Comparison of ENCODE assay signal across 20 mouse cellular contexts in the genomic region with DNA sequence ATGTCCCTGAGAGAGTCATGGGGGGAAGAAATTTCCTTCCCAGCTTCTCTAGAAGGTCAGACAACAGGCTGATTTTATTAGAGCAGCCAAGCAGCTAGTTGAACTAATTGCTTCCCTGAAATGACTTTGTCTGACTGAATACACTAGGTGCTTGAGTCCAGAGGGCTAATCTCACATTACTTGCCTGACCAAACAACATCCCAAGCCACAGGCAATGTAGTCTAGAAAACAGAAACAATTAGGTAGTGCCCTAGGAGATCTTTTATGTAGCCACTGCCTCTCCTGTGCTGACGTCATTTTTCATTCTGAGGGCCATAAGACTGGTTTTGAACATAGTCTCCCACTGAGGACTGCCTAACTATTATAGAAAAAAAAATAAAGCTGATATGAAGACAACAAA.
DNase-seq lines count a peak whose midpoint lies in the region; ATAC-seq and TF ChIP-seq lines count a peak whose summit lies in the region.
"Had no signal": no experiment of that assay in that cellular context is flagged by ENCODE, and none has a peak within 500 bp of the region (broad histone marks: within the 10 kb centered on the region; RNA-seq: fewer than 3 reads in every experiment).

No protein-coding gene starts in this region.

- no peak overlapping the region for H3K27ac ChIP-seq in forebrain, embryonic 11.5 days (ENCODE audit: low read depth, low read length)
- no peak overlapping the region for H3K27ac ChIP-seq in forebrain, embryonic 12.5 days
- H3K27ac ChIP-seq in kidney, embryonic 15.5 days, result no peak overlapping the region
- H3K27ac ChIP-seq: heart, embryonic 10.5 days; limb, embryonic 15.5 days; liver, embryonic 14.5 days; lung, embryonic 15.5 days; neural tube, embryonic 15.5 days had no signal

- no peaks in the 10 kb centered on the region for H3K9me3 ChIP-seq in forebrain, embryonic 11.5 days (ENCODE audit: control insufficient read depth, low read length)
- H3K9me3 ChIP-seq in forebrain, embryonic 12.5 days, result no peaks in the 10 kb centered on the region
- H3K9me3 ChIP-seq in kidney, embryonic 15.5 days (replicated peaks), result no peaks in the 10 kb centered on the region
- H3K9me3 ChIP-seq: heart, embryonic 10.5 days; limb, embryonic 15.5 days; lung, embryonic 15.5 days; neural tube, embryonic 15.5 days had no signal

- H3K9ac ChIP-seq in forebrain, embryonic 11.5 days (ENCODE audit: low read length), result no peak overlapping the region
- H3K9ac ChIP-seq in forebrain, embryonic 12.5 days, result no peak overlapping the region
- H3K9ac ChIP-seq in kidney, embryonic 15.5 days, result no peak overlapping the region
- H3K9ac ChIP-seq: limb, embryonic 15.5 days; liver, embryonic 14.5 days; lung, embryonic 15.5 days; neural tube, embryonic 15.5 days had no signal

- H3K27me3 ChIP-seq in forebrain, embryonic 11.5 days (ENCODE audit: control insufficient read depth, insufficient read depth, low read length), result peaks cover 7% of the 10 kb centered on the region; the same call in 1 of the 2 replicates
- H3K27me3 ChIP-seq in forebrain, embryonic 12.5 days, result peaks cover 19% of the 10 kb centered on the region; the same call in 1 of the 2 replicates
- H3K27me3 ChIP-seq in kidney, embryonic 15.5 days, result no peaks in the 10 kb centered on the region
- H3K27me3 ChIP-seq: limb, embryonic 15.5 days; lung, embryonic 15.5 days; neural tube, embryonic 15.5 days; Patski had no signal

- no peak overlapping the region for H3K4me3 ChIP-seq in forebrain, embryonic 11.5 days (ENCODE audit: low read depth, low read length)
- H3K4me3 ChIP-seq in forebrain, embryonic 12.5 days (replicated peaks), result no peak overlapping the region
- H3K4me3 ChIP-seq in kidney, embryonic 15.5 days (replicated peaks), result no peak overlapping the region
- H3K4me3 ChIP-seq: heart, embryonic 10.5 days; limb, embryonic 15.5 days; lung, embryonic 15.5 days; neural tube, embryonic 15.5 days had no signal

- H3K4me2 ChIP-seq in forebrain, embryonic 11.5 days (ENCODE audit: low read depth, low read length, severe bottlenecking), result no peak overlapping the region
- H3K4me2 ChIP-seq in forebrain, embryonic 12.5 days, result no peak overlapping the region
- H3K4me2 ChIP-seq in kidney, embryonic 15.5 days, result no peak overlapping the region
- H3K4me2 ChIP-seq: limb, embryonic 15.5 days; lung, embryonic 15.5 days; neural tube, embryonic 15.5 days had no signal

- no peak for DNase-seq in forebrain, embryonic 11.5 days (ENCODE audit: low spot score)
- DNase-seq in kidney, adult 18-20 months, result no peak
- peak; percentile 48 for DNase-seq in brain, embryonic 14.5 days (ENCODE audit: low read depth)
- DNase-seq in retina, embryonic 14.5 days (ENCODE audit: low spot score), result peak; percentile 41
- DNase-seq in adipocyte (ENCODE audit: low spot score), result no peak
- DNase-seq: adrenal gland, adult 2 months; cerebellum, adult 11-12 months; cerebellum, postnatal 10 days; left cerebral cortex, postnatal 4 days; lung, postnatal 4 days had no signal

- H3K4me1 ChIP-seq in forebrain, embryonic 11.5 days (replicated peaks; ENCODE audit: control insufficient read depth, insufficient read depth, low read length), result no peaks in the 10 kb centered on the region
- H3K4me1 ChIP-seq in forebrain, embryonic 12.5 days, result no peaks in the 10 kb centered on the region
- H3K4me1 ChIP-seq in kidney, embryonic 15.5 days, result 0 out of 2 replicates have a peak, but pooled peaks cover 4% of the 10 kb centered on the region
- H3K4me1 ChIP-seq: heart, embryonic 10.5 days; limb, embryonic 15.5 days; lung, embryonic 15.5 days; neural tube, embryonic 15.5 days had no signal

- no peak for TF ChIP-seq POLR2A in brain, embryonic 14.5 days (IDR thresholded peaks at IDR 0.05; ENCODE audit: borderline replicate concordance, extremely low read depth, insufficient read depth, insufficient read length, poor library complexity, severe bottlenecking)

- ATAC-seq in forebrain, embryonic 11.5 days (replicated peaks; ENCODE audit: low FRiP score), result peak; percentile 82
- ATAC-seq in forebrain, embryonic 12.5 days (ENCODE audit: low FRiP score), result no peak
- ATAC-seq in kidney, embryonic 15.5 days (replicated peaks; ENCODE audit: low FRiP score), result peak; percentile 81
- ATAC-seq: hindbrain, embryonic 16.5 days; intestine, embryonic 16.5 days; Patski had no signal

- no peak for TF ChIP-seq CTCF in brain, embryonic 14.5 days (IDR thresholded peaks at IDR 0.05; ENCODE audit: borderline replicate concordance, extremely low read depth, insufficient read depth, insufficient read length)

- no peaks in the 10 kb centered on the region for H3K36me3 ChIP-seq in forebrain, embryonic 11.5 days (ENCODE audit: control insufficient read depth, insufficient read depth, low read length)
- no peaks in the 10 kb centered on the region for H3K36me3 ChIP-seq in forebrain, embryonic 12.5 days (replicated peaks)
- no peaks in the 10 kb centered on the region for H3K36me3 ChIP-seq in kidney, embryonic 15.5 days
- H3K36me3 ChIP-seq: heart, embryonic 10.5 days; limb, embryonic 15.5 days; lung, embryonic 15.5 days; neural tube, embryonic 15.5 days had no signal

- WGBS in forebrain, embryonic 11.5 days, result 9% methylated on average over 1 of the region's 1 CpGs
- 3% methylated on average over 1 of the region's 1 CpGs for WGBS in forebrain, embryonic 12.5 days
- 58% methylated on average over 1 of the region's 1 CpGs for WGBS in kidney, embryonic 15.5 days

Comparison
In these comparisons a context has a peak if more than half of its experiments do, and no peak if none do; other contexts are left out.
1. DNase-seq: peak in brain, embryonic 14.5 days (single experiment) and retina, embryonic 14.5 days (single experiment); none in forebrain, embryonic 11.5 days (single experiment), kidney, adult 18-20 months (single experiment) and adipocyte (single experiment).